Mouse (Mus musculus): ENCODE data around the gene Pdilt.

The Pdilt gene

GRCm38 (mm10) chr7:119513056-119513455, 10.2 kb downstream of the Pdilt start:
- peak; percentile 47 for DNase-seq (ENCODE audit: extremely low read depth, low read depth)

GRCm38 (mm10) chr7:119511143-119511542, 12.1 kb downstream of the Pdilt start:
- no peak for DNase-seq (ENCODE audit: extremely low read depth, low read depth)

- no peak for DNase-seq (ENCODE audit: extremely low read depth, low read depth)
Observed at GRCm38 (mm10) chr7:119490041-119490780, 33.1 kb downstream of the Pdilt start.

- no peak for DNase-seq (ENCODE audit: extremely low read depth, low read depth)
Observed at GRCm38 (mm10) chr7:119486683-119487082, 36.6 kb downstream of the Pdilt start.

- no peak for DNase-seq (ENCODE audit: extremely low read depth, low read depth)
Observed at GRCm38 (mm10) chr7:119484154-119484553, 39.1 kb downstream of the Pdilt start.

GRCm38 (mm10) chr7:119479256-119479655, 44.0 kb downstream of the Pdilt start, which contains the start of gene Umod:
TSS of gene Umod (minus strand) at chr7:119479282.
- no peak for DNase-seq (ENCODE audit: extremely low read depth, low read depth)

- DNase-seq (ENCODE audit: extremely low read depth, low read depth) = no peak
Observed at GRCm38 (mm10) chr7:119476500-119477389, 46.5 kb downstream of the Pdilt start.

- DNase-seq (ENCODE audit: extremely low read depth, low read depth) = no peak
Observed at GRCm38 (mm10) chr7:119459185-119459584, 64.1 kb downstream of the Pdilt start, which contains the start of gene Gp2. TSS of gene Gp2 (minus strand) at chr7:119459285.

- no peak for DNase-seq (ENCODE audit: extremely low read depth, low read depth)
Observed at GRCm38 (mm10) chr7:119454192-119454591, 69.1 kb downstream of the Pdilt start.

GRCm38 (mm10) chr7:119443849-119444248, 79.4 kb downstream of the Pdilt start:
- peak; percentile 17 for DNase-seq (ENCODE audit: extremely low read depth, low read depth)

GRCm38 (mm10) chr7:119441938-119442337, 81.4 kb downstream of the Pdilt start:
- peak; percentile 79 for DNase-seq (ENCODE audit: extremely low read depth, low read depth)

All from MEL-GATA-1-ER (cell line).